Mouse (Mus musculus) left cerebral cortex, adult 9 months (tissue): ENCODE results near the gene Barx2.

Source experiments
- DNase-seq, 2 experiments: peaks; one replicate each; pipeline ENCODE4 v3.0.0; 2022; ENCODE audit warnings: low spot score in 2 of 2

The Barx2 gene

GRCm38 (mm10) chr9:31888333-31888732, 24.9 kb downstream of the Barx2 start:
- DNase-seq: no peak

GRCm38 (mm10) chr9:31886258-31886657, 27.0 kb downstream of the Barx2 start:
- no peak for DNase-seq

GRCm38 (mm10) chr9:31882376-31882775, 30.9 kb downstream of the Barx2 start:
- no peak for DNase-seq

DNA sequence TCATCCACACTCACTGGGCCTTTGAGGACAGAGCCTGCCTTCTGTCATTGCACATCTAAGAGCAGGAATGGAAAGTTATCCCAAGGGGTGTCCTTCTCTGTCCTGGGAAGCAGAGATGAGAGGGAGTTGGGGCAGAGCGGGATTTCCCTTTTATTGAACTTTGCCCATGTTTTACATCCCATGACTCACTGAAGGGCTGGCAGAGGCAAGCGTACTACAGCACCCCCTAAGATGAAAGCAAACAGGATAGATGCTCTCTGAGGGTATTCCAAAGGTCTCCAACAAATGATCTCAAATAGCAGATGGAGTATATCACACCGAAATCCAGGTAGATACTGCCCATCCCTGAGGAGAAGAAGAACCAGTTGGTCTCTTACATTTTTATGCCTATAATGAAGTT, 37.7 kb downstream of the Barx2 start:
- no peak for DNase-seq

GRCm38 (mm10) chr9:31874236-31874635, 39.0 kb downstream of the Barx2 start:
- no peak for DNase-seq

DNA sequence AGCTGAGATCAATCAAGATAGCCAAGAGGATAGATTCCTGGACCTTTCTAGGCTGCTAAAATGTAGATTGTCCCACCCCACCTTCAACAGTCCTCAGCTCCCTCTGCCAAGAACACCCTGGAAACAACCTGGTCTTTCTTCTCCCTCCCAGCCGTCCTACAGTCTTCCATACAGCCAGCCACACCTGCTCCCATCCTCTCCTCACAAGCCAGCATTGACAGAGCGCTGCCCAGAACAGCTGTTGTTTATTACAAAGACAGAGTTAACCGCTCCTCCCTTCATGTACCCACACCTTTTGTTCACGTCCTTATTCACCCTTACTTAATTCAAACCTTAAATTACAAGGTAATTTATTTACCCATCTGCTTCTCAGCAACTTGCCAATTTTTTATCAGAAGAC, 41.9 kb downstream of the Barx2 start:
- DNase-seq: no peak

GRCm38 (mm10) chr9:31868823-31869460, 44.3 kb downstream of the Barx2 start:
- DNase-seq: no peak

DNA sequence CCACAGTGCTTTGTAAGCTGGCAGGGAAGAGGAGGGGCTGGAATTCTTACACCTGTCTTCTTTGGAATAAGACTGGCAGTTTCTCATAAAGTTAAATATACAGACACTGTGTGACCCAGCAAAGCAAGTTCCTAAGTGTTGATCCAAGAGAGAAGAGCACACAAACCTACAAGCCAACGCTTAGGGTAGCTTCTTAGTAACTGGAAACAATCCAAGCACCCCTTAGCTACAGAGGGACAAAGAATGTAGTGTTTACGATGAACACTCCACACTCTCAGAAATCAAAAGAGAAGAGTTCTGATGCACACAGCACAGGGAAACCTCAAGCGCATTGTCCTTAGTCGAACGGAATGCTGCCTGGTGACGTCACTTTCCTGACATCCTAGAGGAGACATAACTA, 49.4 kb downstream of the Barx2 start:
- DNase-seq: no peak

DNA sequence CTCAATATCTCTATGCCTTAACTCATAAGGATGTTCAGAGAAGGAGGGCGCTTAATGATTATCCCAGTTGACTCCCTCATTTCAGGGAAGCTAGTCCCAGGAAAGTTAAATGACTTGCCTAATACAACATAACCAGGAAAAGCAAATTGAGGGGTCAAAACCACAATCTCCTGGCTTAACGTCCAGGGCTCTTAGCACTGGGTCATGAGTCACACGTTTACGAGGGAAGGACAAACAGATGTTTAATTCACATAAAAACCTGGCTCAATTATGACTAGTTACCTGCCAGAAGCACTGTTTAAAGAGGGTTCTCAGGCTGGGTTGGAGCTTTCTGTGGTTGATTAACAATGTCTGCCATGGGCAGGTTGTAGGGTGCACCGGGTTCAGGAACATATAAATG, 53.8 kb downstream of the Barx2 start:
- no peak for DNase-seq

DNA sequence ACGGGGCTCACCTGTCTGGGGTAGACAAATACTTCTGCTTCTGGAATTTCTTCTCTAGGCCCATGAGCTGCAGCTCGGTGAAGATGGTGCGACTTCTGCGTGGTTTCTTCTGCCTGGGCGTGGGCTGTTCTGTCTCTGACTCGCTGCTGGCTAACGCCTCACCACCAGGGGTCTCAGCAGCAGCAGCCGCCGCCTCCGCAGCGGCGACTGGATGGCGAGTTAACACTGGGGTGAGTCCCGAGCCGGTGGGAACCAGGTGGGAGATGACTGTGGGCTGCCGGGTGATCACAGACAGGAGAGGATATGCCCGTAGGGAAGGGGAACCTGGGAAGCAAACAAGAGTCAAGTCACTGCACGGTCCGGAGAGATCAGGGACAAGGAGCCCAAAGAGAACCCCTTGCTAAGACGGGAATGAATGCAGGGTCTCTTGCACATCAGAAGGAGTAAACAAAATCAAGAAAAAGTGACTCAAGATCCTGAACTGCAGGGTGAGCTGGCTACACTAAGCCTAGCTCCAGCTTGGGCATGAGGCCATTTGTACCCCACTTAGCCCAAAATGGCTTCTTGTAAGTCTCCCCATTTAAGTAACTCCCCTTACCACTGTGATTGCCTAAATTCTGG, 54.4 kb downstream of the Barx2 start:
- no peak for DNase-seq

DNA sequence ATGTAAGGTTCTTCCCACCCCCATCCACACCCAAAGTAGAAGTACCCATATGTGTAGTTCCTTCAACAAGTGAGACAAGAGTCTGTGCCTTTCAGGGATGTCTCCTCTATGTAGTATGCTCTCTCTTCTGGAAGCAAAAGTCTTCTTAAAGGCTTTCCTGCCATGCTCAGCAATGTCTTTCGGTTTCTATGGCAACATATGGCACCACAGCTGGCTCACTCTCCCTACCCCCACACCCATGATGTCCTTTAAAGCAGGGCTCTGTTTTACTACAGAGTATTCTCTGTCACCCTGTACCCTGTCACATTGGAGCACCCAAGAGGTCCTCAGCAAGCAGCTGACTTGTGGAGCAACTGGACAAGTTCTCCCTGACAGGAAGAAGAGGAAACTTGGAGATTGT, 55.8 kb downstream of the Barx2 start:
- peak; percentile 13 to 42 for DNase-seq

GRCm38 (mm10) chr9:31856437-31856836, 56.8 kb downstream of the Barx2 start:
- DNase-seq: peak in 1 of 2 experiments; percentile 44

GRCm38 (mm10) chr9:31855668-31856067, 57.6 kb downstream of the Barx2 start:
- no peak for DNase-seq

DNA sequence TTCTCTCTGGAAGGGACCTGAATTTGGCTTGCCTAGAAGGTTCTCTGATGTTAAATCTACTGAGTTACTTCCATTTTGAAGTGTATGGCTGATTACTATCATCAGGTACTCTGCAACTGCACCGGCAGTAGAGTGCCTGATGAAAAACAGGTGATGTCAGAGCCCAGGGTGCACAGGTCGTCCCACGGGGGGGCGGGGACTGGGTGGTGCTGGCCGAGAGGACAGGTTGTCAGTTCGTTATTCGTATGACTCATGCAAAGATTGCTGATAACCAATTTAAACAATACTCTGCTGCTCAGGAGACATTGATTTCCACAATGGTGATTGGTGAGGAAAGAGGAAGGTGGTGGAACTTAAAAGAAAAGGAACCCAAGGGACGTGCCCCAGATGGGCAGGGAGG, 61.6 kb downstream of the Barx2 start:
- no peak for DNase-seq

DNA sequence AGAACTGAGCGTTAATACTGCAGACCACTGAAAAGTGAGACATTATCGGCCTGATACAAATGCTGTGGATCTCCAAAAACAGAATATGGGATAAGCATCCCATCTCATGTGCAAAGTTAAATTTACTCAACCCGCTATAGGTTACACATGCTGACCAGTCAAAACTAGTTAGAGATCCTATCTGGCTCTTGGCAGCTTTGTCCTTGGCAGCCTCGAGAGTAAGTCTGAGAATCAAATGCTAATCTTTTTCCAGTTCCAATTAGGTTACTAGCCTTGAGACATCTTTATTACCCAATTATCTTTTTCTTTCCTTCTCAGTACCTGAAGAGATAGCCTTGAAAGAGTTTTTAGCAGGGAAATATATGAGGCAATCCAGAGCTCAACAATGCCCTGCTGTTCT, 62.6 kb downstream of the Barx2 start:
- DNase-seq: no peak

- DNase-seq: no peak
These were observed 63.9 kb downstream of the Barx2 start for GRCm38 (mm10) chr9:31849387-31849786.

DNA sequence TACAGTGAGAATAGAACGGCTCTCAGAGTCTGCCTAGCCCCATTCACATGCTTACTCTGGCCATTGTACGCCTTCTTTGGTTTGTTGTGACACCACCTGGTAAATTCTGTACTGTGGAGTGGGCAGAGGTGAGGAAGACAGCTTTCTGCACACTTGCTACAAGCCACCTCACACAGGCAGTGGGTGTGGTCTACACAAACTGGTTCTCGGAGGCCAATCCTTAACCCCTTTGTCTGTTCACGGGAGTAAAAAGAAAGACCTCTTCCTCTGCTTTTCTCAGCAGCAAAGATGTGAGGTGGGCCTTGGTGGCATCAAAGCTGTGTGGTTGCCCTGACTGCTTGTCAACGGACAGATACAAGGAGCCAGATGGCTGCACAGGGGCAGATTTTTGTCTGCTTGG, 68.6 kb downstream of the Barx2 start:
- DNase-seq: no peak

DNA sequence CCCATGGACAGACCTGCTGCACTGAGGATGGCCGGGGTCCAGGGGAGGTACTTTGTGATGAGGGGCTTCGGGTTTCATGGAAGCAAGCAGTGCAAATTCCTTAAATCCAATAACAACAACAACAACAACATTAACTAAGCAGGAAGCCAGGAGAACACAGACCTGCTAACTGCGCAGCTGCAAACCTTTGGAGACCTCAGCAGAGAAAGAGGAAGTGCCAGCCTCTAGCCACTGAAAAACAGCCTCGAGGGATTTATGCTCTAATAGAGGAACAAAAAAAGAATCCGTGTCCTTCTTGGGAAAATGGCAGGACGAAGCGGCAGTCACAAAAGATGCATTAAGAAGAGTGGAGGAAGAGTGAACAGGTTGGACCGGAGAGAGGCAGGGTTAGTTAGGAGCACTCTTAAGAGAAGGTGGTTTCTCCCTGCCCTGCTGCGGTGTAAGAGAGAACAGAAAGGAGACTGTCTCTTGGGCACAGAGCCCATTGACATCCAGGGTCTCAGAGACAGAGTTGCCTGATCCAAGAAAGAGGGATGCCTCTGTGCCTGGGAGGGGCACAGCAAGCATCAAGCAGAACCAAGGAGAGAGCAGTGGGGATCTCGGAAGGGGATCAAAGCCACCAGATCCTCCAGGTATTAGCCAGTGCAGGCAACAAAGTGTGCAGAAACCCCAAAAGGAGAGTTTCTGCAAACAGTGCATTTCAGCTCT, 72.0 kb downstream of the Barx2 start:
- no peak for DNase-seq

- no peak for DNase-seq
These were observed 72.7 kb downstream of the Barx2 start for GRCm38 (mm10) chr9:31840571-31840970.

DNA sequence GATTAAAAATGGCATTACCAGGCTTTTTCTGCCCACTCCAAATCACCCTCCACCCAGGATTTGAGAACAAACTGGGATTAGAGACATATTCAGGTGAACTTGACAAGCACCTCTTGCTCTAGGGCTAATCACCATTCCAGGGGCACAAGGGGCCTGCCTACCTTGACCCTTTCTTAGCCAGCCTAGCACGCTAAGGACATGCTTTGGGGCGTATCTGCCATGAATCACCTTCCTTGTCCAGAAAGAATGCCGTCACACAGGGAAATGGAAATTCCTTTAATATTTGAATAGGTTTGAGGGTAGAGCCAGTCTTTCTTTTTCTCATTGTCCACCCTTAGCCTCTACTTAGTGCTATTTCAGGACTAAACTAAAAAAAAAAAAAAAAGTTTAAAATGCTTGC, 73.2 kb downstream of the Barx2 start:
- no peak for DNase-seq

GRCm38 (mm10) chr9:31839106-31840027, 73.9 kb downstream of the Barx2 start:
- DNase-seq: no peak

GRCm38 (mm10) chr9:31838047-31838446, 75.2 kb downstream of the Barx2 start:
- no peak for DNase-seq
